Mouse (Mus musculus) neural tube, embryonic 12.5 days (tissue): ENCODE measurements at regions not wholly inside any gene's neighbourhood (a gene's known extent, or its start where the extent isn't known, plus 50 kb on each side); places are given as distances from the start of the nearest gene placed in this dataset.

Experiments
- ATAC-seq: fragments of 200-750 bp; cut with Nextera tagmentation; 2 replicates; pipeline ENCODE4 v1.8.0; 2017; ENCODE audit warnings: low read depth, mild to moderate bottlenecking, moderate TSS enrichment, moderate library complexity; ENCODE audit not compliant: low FRiP score
- H3K27ac ChIP-seq: fragments of 300-500 bp; sonication (generic); 2 replicates; pipeline ENCODE4 v1.5.1; 2016
- H3K27me3 ChIP-seq: fragments of 300-500 bp; sonication (generic); replicated peaks from 2 replicates; pipeline ENCODE4 v1.6.1; 2016; ENCODE audit warnings: mild to moderate bottlenecking
- H3K36me3 ChIP-seq: fragments of 300-500 bp; sonication (generic); 2 replicates; pipeline ENCODE4 v1.6.1; 2016; ENCODE audit warnings: mild to moderate bottlenecking
- H3K4me1 ChIP-seq: fragments of 300-500 bp; sonication (generic); 2 replicates; pipeline ENCODE4 v1.6.1; 2016
- H3K4me2 ChIP-seq: fragments of 300-500 bp; sonication (generic); replicated peaks from 2 replicates; pipeline ENCODE4 v1.6.1; 2016; ENCODE audit warnings: mild to moderate bottlenecking
- H3K4me3 ChIP-seq: fragments of 300-500 bp; sonication (generic); 2 replicates; pipeline ENCODE4 v1.5.1; 2016
- H3K9ac ChIP-seq: fragments of 300-500 bp; sonication (generic); 2 replicates; pipeline ENCODE4 v1.6.1; 2016; ENCODE audit warnings: mild to moderate bottlenecking
- H3K9me3 ChIP-seq: fragments of 300-500 bp; sonication (generic); 2 replicates; pipeline ENCODE4 v1.6.1; 2016; ENCODE audit warnings: mild to moderate bottlenecking
- WGBS: fragments of 180-500 bp; shearing (Covaris S2); methylation state at CpG from one replicate; pipeline ENCODE4 v1.1.7; 2016; 5-methylcytosine and 5-hydroxymethylcytosine counted together

DNA sequence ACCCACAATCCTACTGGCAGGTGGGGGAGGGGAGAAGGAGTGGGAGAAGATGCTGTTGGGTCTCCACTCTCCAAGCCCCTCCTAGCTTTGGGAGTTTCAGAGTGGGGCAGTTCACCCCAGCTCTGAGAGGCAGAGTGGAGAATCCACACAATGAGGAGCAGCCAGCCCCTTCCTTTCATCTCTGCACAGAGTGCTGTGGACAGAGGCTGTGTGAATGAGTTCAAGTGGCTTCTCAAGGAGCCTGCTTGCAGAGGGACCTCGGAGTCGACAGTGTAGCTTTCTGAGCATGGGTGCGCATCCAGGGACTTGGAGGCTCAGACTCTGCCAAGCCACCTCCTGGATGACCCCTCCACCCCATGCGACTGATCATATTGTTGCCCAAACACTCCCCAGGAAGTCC, 88.9 kb upstream of the Gm26897 start:
- 71% methylated on average over 4 of the region's 4 CpGs for WGBS
- peaks cover 36% of the 10 kb centered on the region for H3K4me1 ChIP-seq
- ATAC-seq = no peak

DNA sequence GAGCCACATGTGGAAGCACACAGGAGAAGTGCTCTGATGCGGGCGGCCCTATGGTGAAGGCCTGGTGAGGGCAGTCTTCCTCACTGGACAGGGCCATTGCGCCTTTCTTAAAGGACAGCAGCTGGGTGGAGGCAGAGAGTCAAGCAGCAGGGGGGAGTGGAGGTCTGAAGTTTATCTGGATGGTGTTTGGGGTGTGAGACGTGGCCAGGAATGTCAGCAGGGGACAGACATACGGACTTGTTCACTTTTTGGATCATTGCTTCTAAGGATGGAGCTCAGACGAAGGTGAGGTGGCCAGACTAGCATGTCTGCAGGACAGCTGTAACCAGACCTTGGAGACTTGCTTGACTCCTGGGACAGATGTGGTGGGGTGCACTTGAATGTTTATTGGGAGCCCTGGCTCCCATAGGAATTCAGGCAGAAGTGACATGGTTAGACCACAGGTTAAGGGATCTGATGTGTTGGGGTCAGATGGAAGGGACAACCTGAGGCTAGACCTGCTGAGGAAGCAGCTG, 86.0 kb upstream of the Gm26897 start:
- no peaks in the 10 kb centered on the region; the same call in 1 of the 2 replicates for H3K27me3 ChIP-seq
- no peaks in the 10 kb centered on the region for H3K9me3 ChIP-seq
- ATAC-seq = no peak
- peaks cover 31% of the 10 kb centered on the region for H3K4me1 ChIP-seq
- H3K4me3 ChIP-seq = no peak overlapping the region
- no peak overlapping the region for H3K27ac ChIP-seq
- no peak overlapping the region for H3K4me2 ChIP-seq
- no peak overlapping the region for H3K9ac ChIP-seq
- WGBS = 89% methylated on average over 6 of the region's 6 CpGs
- no peaks in the 10 kb centered on the region for H3K36me3 ChIP-seq

More for the DNA sequence above, 88.9 kb upstream of the Gm26897 start:
- no peaks in the 10 kb centered on the region for H3K9me3 ChIP-seq
- no peak overlapping the region for H3K9ac ChIP-seq
- no peak overlapping the region for H3K4me2 ChIP-seq
- H3K27me3 ChIP-seq = no peaks in the 10 kb centered on the region
- H3K4me3 ChIP-seq = no peak overlapping the region
- no peak overlapping the region for H3K27ac ChIP-seq
- H3K36me3 ChIP-seq = no peaks in the 10 kb centered on the region

DNA sequence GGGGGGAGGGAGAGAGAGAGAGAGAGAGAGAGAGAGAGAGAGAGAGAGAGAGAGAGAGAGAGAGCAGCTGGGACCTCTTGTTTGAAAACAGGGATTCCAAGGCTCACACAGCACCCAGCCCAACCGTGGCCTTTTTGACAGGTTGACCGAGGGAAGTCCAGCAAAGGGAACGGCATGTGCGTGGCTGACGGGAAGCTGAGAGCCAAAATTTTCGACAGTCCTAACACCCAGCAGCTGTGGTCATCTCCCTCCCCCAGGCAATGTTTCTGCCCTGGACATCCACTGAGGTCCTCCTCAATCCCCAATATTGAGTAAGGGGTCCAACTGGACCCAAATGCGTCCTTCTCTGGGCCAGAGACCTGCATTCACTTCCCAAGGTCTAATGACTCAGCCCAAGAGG, 85.2 kb upstream of the Gm26897 start:
- H3K4me1 ChIP-seq = peaks cover 31% of the 10 kb centered on the region
- no peak overlapping the region for H3K4me3 ChIP-seq
- no peak for ATAC-seq
- H3K9me3 ChIP-seq = no peaks in the 10 kb centered on the region
- H3K4me2 ChIP-seq = peak overlapping the region; percentile 32
- no peaks in the 10 kb centered on the region; the same call in 1 of the 2 replicates for H3K27me3 ChIP-seq
- H3K27ac ChIP-seq = no peak overlapping the region
- H3K36me3 ChIP-seq = no peaks in the 10 kb centered on the region
- no peak overlapping the region for H3K9ac ChIP-seq
- 45% methylated on average over 7 of the region's 7 CpGs for WGBS

DNA sequence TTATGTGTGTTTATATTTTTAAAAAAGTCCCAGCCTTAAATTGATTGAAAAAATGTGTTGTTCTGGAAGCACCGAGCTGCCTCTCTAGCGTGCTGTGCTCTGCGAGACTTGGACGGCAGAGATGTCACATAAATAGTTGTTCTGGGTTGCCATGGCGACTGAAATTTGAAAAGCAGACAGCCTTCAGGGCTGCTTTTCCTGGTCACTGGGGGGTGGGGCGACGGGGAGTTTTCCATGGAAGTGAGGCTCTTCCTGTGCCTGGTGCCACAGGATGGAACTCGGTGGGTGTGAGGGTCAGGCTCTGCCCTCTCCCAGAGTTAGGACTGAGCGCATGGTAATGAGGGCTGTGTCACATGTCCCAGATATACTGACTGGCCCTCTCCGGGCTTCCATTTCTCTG, 84.7 kb upstream of the Gm26897 start:
- Histone ChIP-seq H3K4me2 (peak overlapping the region; percentile 32), H3K36me3 (no peaks in the 10 kb centered on the region), H3K9ac (no peak overlapping the region), H3K4me3 (no peak overlapping the region), H3K27ac (no peak overlapping the region), H3K27me3 (no peaks in the 10 kb centered on the region; the same call in 1 of the 2 replicates), H3K9me3 (no peaks in the 10 kb centered on the region), H3K4me1 (peaks cover 31% of the 10 kb centered on the region)
- WGBS = 10% methylated on average over 10 of the region's 10 CpGs
- peak; percentile 81 for ATAC-seq

DNA sequence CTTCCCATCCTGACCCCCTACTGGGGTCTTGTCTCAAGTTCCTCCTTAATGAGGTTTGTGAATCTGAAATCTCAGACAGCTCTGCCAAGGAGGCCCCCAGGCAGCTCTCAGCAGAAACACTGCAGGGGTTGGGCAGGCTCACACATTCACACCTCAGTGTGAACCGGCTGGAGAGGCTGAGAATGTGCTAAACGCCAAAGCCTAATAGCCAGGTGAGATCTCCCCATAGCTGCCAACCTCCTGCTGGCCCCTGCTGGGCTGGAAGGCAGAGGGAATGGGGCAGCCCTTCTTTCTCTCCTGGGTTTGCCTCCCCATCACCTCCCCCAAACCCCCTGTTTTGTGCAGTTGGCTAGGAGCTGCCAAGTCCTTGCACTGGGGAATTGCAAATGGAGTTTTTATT, 81.3 kb upstream of the Gm26897 start:
- H3K4me1 ChIP-seq = peaks cover 27% of the 10 kb centered on the region
- H3K36me3 ChIP-seq = no peaks in the 10 kb centered on the region
- peaks cover 5% of the 10 kb centered on the region; the same call in 1 of the 2 replicates for H3K9me3 ChIP-seq
- no peaks in the 10 kb centered on the region; the same call in 1 of the 2 replicates for H3K27me3 ChIP-seq
- no peak overlapping the region for H3K4me2 ChIP-seq
- H3K9ac ChIP-seq = no peak overlapping the region
- no peak for ATAC-seq
- no peak overlapping the region for H3K4me3 ChIP-seq
- no peak overlapping the region for H3K27ac ChIP-seq
- WGBS = 23% methylated on average over 2 of the region's 2 CpGs

DNA sequence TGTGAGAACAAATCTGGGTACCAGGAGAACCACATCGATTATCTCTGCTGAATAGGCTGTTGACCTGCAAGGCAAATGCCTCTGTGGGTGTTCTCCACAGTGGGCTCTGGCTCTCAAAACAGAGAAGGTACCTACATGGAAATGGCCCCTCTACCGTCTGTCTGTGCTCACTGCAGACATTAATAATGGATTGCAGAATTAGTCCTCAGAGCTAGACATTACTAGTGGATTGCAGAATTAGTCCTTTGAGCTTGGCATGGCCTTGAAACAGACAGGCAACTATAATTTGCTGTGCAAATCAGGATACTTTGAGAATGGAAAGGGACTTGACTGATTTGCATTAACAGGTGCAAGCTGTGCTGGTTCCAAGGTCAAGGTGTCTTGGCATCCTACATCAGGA, 77.3 kb upstream of the Gm26897 start:
- 69% methylated on average over 2 of the region's 2 CpGs for WGBS
- Histone ChIP-seq H3K36me3 (no peaks in the 10 kb centered on the region), H3K27me3 (no peaks in the 10 kb centered on the region; the same call in 1 of the 2 replicates), H3K9me3 (peaks cover 5% of the 10 kb centered on the region; the same call in 1 of the 2 replicates), H3K4me2 (no peak overlapping the region), H3K4me3 (no peak overlapping the region), H3K9ac (no peak overlapping the region), H3K4me1 (peaks cover 27% of the 10 kb centered on the region), H3K27ac (no peak overlapping the region)
- ATAC-seq = no peak

DNA sequence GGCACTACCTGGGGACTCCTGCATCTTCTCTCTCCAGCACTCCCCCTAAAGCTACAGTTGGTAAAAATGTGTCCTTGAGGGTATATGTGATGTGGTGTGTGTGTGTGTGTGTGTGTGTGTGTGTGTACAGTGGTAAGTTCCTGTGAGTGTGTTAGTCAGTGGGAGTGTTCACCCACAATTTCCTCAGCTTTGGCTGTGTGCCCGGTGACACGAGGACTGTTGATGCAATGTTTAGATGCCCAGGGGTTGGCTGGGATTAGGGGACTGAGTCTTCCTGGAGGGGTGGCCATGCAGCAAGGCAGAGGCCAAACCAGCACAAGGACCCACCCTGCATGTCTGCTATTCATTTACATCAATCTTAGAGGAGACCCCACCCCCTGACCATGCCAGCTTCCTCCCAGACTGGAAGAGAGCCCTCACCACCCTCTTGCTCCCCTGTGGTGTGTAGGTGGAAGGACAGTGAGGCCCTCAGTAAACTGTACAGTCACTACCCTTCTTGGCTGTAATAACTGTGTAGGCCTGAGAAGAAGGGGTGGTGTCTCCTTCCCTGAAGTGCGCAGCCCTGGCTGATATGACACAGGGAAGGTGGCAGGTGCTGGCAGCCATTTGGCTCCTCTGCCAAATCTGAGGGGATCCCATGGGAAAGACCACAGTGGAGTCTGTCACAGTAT, 75.8 kb upstream of the Gm26897 start:
- H3K4me3 ChIP-seq = no peak overlapping the region
- no peak overlapping the region for H3K9ac ChIP-seq
- H3K36me3 ChIP-seq = no peaks in the 10 kb centered on the region
- H3K4me2 ChIP-seq = no peak overlapping the region
- no peak overlapping the region for H3K27ac ChIP-seq
- H3K27me3 ChIP-seq = no peaks in the 10 kb centered on the region
- peaks cover 27% of the 10 kb centered on the region for H3K4me1 ChIP-seq
- WGBS = 89% methylated on average over 3 of the region's 3 CpGs
- peaks cover 5% of the 10 kb centered on the region; the same call in 1 of the 2 replicates for H3K9me3 ChIP-seq
- no peak for ATAC-seq

DNA sequence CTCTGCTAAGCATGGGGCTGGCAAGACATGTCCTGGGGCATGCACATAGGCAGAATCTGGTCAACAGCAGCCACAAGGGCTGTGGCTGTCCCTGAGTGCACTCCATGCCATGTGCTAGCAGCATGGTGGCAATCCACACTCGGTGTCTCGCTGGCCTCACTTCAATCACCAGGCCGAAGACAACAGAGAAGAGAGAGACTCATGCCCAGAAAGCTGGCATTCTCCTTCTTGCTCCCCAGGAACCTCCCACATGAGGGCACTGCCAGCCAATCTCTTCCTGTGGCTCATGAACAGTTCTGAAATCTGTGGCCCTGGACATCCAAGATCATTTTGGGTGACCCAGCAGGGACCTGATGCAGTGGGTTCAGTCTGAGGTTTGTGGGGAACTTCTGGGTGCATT, 74.5 kb upstream of the Gm26897 start:
- peaks cover 7% of the 10 kb centered on the region; the same call in 1 of the 2 replicates for H3K27me3 ChIP-seq
- H3K4me2 ChIP-seq = no peak overlapping the region
- 95% methylated on average over 3 of the region's 3 CpGs for WGBS
- peaks cover 27% of the 10 kb centered on the region for H3K4me1 ChIP-seq
- ATAC-seq = no peak
- H3K4me3 ChIP-seq = no peak overlapping the region
- no peak overlapping the region for H3K9ac ChIP-seq
- H3K27ac ChIP-seq = no peak overlapping the region
- H3K9me3 ChIP-seq = peaks cover 5% of the 10 kb centered on the region; the same call in 1 of the 2 replicates
- H3K36me3 ChIP-seq = no peaks in the 10 kb centered on the region

DNA sequence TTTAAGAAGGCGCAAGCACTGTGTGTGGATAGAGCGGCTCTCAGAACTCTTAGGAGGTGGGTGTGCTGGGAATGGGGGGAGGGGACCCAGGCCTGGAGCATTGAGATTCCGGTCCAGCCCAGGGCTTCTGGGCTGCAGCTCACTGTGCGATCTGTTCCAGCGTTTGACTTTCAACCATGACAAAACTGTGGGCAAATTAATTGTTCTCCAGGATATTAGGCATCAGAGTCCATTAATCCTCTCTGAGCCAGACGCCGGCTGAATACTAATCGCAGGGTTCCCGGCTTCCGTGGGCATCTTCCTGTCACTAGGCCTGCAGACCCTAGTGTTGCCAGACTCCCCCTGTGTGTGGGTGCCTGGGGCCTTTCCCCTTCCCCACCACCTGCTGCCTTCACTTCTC, 73.3 kb upstream of the Gm26897 start:
- 31% methylated on average over 10 of the region's 10 CpGs for WGBS
- H3K9ac ChIP-seq = 0 out of 2 replicates have a peak overlapping the region, but pooled peaks have one; percentile 36
- no peaks in the 10 kb centered on the region for H3K36me3 ChIP-seq
- ATAC-seq = peak; percentile 91
- no peak overlapping the region for H3K4me3 ChIP-seq
- H3K4me2 ChIP-seq = peak overlapping the region; percentile 32
- H3K27ac ChIP-seq = 0 out of 2 replicates have a peak overlapping the region, but pooled peaks have one; percentile 16
- peaks cover 5% of the 10 kb centered on the region; the same call in 1 of the 2 replicates for H3K9me3 ChIP-seq
- peaks cover 27% of the 10 kb centered on the region for H3K4me1 ChIP-seq
- peaks cover 7% of the 10 kb centered on the region; the same call in 1 of the 2 replicates for H3K27me3 ChIP-seq

DNA sequence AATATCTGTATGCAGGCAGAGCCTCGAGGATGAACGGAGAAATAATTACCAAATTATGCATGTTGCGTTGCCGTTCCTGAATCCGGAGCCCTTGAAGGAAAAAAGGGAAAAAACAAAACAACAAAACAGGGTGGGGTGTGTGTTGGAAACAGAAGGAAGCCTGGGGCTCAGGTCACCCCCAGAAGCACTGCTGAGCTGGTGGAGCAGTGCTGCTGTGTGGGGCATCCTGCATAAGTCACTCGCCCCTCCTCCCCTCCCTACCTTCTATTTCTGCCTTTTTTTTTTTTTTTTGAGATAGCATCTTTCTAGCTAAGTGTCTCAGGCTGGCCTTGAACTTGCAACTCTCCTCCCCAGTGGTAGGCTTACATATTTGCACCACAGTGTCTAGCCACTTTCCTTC, 72.8 kb upstream of the Gm26897 start:
- ATAC-seq = peak; percentile 51; the same call in 1 of the 2 replicates
- Histone ChIP-seq H3K4me1 (peaks cover 28% of the 10 kb centered on the region), H3K27ac (0 out of 2 replicates have a peak overlapping the region, but pooled peaks have one; percentile 16), H3K27me3 (peaks cover 7% of the 10 kb centered on the region), H3K4me2 (peak overlapping the region; percentile 32), H3K36me3 (no peaks in the 10 kb centered on the region), H3K9ac (0 out of 2 replicates have a peak overlapping the region, but pooled peaks have one; percentile 36), H3K4me3 (no peak overlapping the region), H3K9me3 (peaks cover 5% of the 10 kb centered on the region; the same call in 1 of the 2 replicates)
- 41% methylated on average over 6 of the region's 6 CpGs for WGBS

DNA sequence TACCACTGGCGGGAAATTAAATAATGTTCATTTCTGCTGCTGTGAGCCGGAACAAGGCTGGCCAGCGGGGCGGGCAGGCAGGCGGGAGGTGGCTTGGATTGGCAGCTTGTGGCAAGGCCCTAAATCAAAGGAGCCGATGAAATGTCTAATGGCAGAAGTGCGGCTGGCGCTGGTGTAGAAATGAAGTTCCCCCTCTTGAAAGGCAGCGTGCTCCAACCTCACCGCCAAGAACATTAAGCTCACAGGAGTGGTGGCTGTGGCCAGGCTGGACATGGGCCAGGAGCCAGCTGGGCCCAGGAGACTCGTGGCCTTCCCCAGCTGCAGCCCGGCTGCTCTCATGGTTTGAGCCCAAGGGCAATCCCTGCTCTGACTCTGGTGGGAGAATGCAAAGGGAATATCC, 71.8 kb upstream of the Gm26897 start:
- H3K27me3 ChIP-seq = peaks cover 7% of the 10 kb centered on the region
- peaks cover 31% of the 10 kb centered on the region for H3K4me1 ChIP-seq
- no peaks in the 10 kb centered on the region for H3K36me3 ChIP-seq
- no peak overlapping the region for H3K4me3 ChIP-seq
- no peak overlapping the region for H3K4me2 ChIP-seq
- no peak overlapping the region for H3K9ac ChIP-seq
- 41% methylated on average over 12 of the region's 12 CpGs for WGBS
- no peaks in the 10 kb centered on the region for H3K9me3 ChIP-seq
- no peak overlapping the region for H3K27ac ChIP-seq
- no peak for ATAC-seq

DNA sequence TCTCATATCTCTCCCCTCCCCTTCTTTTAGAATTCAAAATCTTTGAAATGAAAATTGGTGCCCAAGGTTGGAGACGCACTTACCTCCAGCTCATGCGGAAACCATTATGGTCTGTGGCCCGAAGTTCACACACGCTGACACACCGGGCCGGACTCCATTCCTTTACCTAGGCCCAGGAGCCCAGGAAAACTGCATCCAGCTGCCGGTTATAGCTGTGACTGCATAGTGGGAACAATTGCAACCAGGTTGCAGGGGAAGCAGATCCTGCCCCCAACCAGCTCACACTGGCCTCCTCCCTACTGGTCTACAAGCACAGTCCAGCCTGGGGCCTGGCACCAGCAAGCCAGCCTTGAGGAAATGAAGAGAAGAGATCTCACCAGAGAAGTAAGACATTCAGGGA, 69.9 kb upstream of the Gm26897 start:
- WGBS = 81% methylated on average over 7 of the region's 7 CpGs
- H3K4me2 ChIP-seq = no peak overlapping the region
- H3K4me1 ChIP-seq = peaks cover 31% of the 10 kb centered on the region
- H3K36me3 ChIP-seq = no peaks in the 10 kb centered on the region
- ATAC-seq = no peak
- peaks cover 7% of the 10 kb centered on the region for H3K27me3 ChIP-seq
- H3K9me3 ChIP-seq = peaks cover 9% of the 10 kb centered on the region; the same call in 1 of the 2 replicates
- no peak overlapping the region for H3K27ac ChIP-seq
- no peak overlapping the region for H3K9ac ChIP-seq
- no peak overlapping the region for H3K4me3 ChIP-seq
